Mouse (Mus musculus) midbrain, embryonic 16.5 days (tissue): Measurements from ENCODE around the gene Cacng3. TPM values are rescaled to one million over a fixed set of nuclear protein-coding genes. Genes with fewer than 3 reads are reported as not detected.

Experiments used
- ATAC-seq: fragments of 200-750 bp; cut with Nextera tagmentation; 2 replicates; pipeline ENCODE4 v1.8.0; 2017; ENCODE audit warnings: moderate TSS enrichment
- H3K27ac ChIP-seq: fragments of 300-500 bp; sonication (generic); 2 replicates; pipeline ENCODE4 v1.5.1; 2014; ENCODE audit warnings: mild to moderate bottlenecking, low read length, mixed read lengths
- H3K27me3 ChIP-seq: fragments of 300-500 bp; sonication (generic); 2 replicates; pipeline ENCODE4 v1.6.1; 2014; ENCODE audit warnings: low read depth, low read length, mixed read lengths; ENCODE audit not compliant: control insufficient read depth, insufficient read depth
- H3K36me3 ChIP-seq: fragments of 300-500 bp; sonication (generic); 2 replicates; pipeline ENCODE4 v1.6.1; 2014; ENCODE audit warnings: mild to moderate bottlenecking, low read length, moderate library complexity, mixed read lengths; ENCODE audit not compliant: control insufficient read depth, insufficient read depth
- H3K4me1 ChIP-seq: fragments of 300-500 bp; sonication (generic); 2 replicates; pipeline ENCODE4 v1.6.1; 2014; ENCODE audit warnings: mild to moderate bottlenecking, low read length, mixed read lengths; ENCODE audit not compliant: control insufficient read depth, insufficient read depth
- H3K4me2 ChIP-seq: fragments of 300-500 bp; sonication (generic); 2 replicates; pipeline ENCODE4 v1.6.1; 2014; ENCODE audit warnings: mild to moderate bottlenecking, low read length, mixed read lengths
- H3K4me3 ChIP-seq: fragments of 300-500 bp; sonication (generic); 2 replicates; pipeline ENCODE4 v1.5.1; 2014; ENCODE audit warnings: low read depth, mild to moderate bottlenecking, low read length, moderate library complexity, mixed read lengths
- H3K9ac ChIP-seq: fragments of 300-500 bp; sonication (generic); 2 replicates; pipeline ENCODE4 v1.6.1; 2014; ENCODE audit warnings: low read depth, low read length, mixed read lengths
- H3K9me3 ChIP-seq: fragments of 300-500 bp; sonication (generic); replicated peaks from 2 replicates; pipeline ENCODE4 v1.6.1; 2014; ENCODE audit warnings: mild to moderate bottlenecking, low read length, mixed read lengths; ENCODE audit not compliant: control insufficient read depth, poor library complexity, severe bottlenecking
- WGBS: fragments of 180-500 bp; shearing (Covaris S2); extraction: QIAGEN DNeasy Blood & Tissue Kit; methylation state at CpG from one replicate; pipeline ENCODE4 v1.1.7; 2014; 5-methylcytosine and 5-hydroxymethylcytosine counted together
- polyA plus RNA-seq: library from polyadenylated mRNA; unstranded; fragments of >200 nt; fragmentation: Nextera tagmentation; extraction: Ambion mirVana; gene quantifications from 2 replicates; pipeline ENCODE4 v1.2.1, GENCODE M21; 2015

The Cacng3 gene
- polyA plus RNA-seq, 1 experiment from 2014 or later, result 30.7 TPM

DNA sequence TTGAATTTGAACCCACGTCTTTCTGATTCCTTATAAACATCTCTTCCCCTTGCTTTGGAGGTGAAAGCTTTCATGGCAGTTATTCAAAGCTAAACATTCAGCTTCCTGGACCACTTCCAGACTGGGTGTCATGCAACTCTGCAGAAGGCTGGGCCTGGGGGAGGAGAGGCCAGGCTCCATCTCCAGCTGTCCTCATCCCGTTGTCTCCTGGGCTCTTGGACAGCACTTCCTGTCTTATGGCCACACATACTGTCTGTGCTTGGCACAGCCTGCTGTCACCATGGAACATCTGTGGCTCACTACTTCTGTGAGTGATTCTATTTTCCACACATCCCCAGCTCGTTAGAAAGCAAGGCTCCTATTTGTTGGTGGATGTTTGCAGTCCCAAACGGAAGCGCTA, 31.5 kb downstream of the Cacng3 start:
- Histone ChIP-seq H3K9me3 (no peaks in the 10 kb centered on the region), H3K36me3 (no peaks in the 10 kb centered on the region)
- WGBS, result 82% methylated on average over 5 of the region's 5 CpGs

GRCm38 (mm10) chr7:122702443-122702842, 32.2 kb downstream of the Cacng3 start:
- Histone ChIP-seq H3K9ac (no peak overlapping the region), H3K9me3 (no peaks in the 10 kb centered on the region), H3K4me2 (no peak overlapping the region), H3K27me3 (no peaks in the 10 kb centered on the region), H3K4me3 (no peak overlapping the region), H3K4me1 (peaks cover 2% of the 10 kb centered on the region; the same call in 1 of the 2 replicates), H3K36me3 (no peaks in the 10 kb centered on the region), H3K27ac (no peak overlapping the region)
- 86% methylated on average over 4 of the region's 4 CpGs for WGBS
- no peak for ATAC-seq

More for the DNA sequence above, 31.5 kb downstream of the Cacng3 start:
- no peak overlapping the region for H3K4me3 ChIP-seq
- ATAC-seq, result no peak
- no peak overlapping the region for H3K27ac ChIP-seq
- peaks cover 2% of the 10 kb centered on the region; the same call in 1 of the 2 replicates for H3K4me1 ChIP-seq
- no peak overlapping the region for H3K4me2 ChIP-seq
- no peak overlapping the region for H3K9ac ChIP-seq
- H3K27me3 ChIP-seq, result no peaks in the 10 kb centered on the region

- Histone ChIP-seq H3K4me1 (peaks cover 2% of the 10 kb centered on the region; the same call in 1 of the 2 replicates), H3K9me3 (no peaks in the 10 kb centered on the region), H3K4me3 (no peak overlapping the region), H3K27ac (no peak overlapping the region), H3K36me3 (no peaks in the 10 kb centered on the region), H3K4me2 (no peak overlapping the region), H3K9ac (no peak overlapping the region), H3K27me3 (no peaks in the 10 kb centered on the region)
- ATAC-seq, result no peak
- 52% methylated on average over 5 of the region's 5 CpGs for WGBS
Measured at GRCm38 (mm10) chr7:122706736-122707135, 36.4 kb downstream of the Cacng3 start.

DNA sequence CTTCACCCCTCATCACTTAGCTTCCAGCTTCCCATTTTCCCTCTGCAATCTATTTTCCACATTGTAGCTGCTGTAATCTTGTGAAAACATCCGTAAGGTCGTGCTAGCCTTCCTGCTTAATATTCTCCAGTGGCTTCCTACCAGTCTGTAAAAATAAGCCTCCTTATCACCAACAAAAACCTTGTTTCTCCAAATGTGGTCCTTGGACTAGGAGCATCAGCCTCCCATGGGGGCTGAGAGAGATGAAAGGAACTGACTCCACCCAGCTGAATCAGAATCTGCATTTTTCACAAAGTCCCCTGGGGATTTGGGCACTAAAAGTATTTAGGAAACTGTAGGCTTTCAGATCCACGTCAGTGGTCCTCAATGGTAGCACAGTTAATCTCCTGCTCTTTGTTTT, 46.0 kb downstream of the Cacng3 start:
- Histone ChIP-seq H3K4me2 (no peak overlapping the region), H3K27me3 (no peaks in the 10 kb centered on the region), H3K9me3 (no peaks in the 10 kb centered on the region), H3K4me3 (no peak overlapping the region), H3K9ac (no peak overlapping the region), H3K36me3 (no peaks in the 10 kb centered on the region), H3K27ac (no peak overlapping the region), H3K4me1 (no peaks in the 10 kb centered on the region; the same call in 1 of the 2 replicates)
- WGBS, result 29% methylated on average over 3 of the region's 3 CpGs
- no peak for ATAC-seq

DNA sequence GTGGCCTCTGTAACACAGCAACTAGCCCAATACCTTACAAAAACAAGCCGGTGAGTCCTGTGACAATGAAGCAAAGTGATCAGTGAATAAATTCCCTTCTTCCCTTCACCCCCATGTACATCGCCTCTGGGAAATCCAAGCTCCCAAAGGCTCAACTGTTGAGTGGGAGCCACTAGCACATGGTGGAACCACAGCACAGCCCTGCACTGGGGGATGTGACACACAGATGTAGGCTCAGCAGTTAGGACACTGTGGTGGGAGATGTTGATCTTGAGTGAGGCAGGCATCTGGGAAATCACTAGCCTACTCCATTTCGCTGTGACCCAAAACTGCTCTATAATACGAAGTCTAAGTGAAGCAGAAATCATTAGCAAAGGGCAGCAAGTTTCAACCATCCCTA, 48.2 kb downstream of the Cacng3 start:
- Histone ChIP-seq H3K4me2 (no peak overlapping the region), H3K27ac (no peak overlapping the region)
- no peak for ATAC-seq

DNA sequence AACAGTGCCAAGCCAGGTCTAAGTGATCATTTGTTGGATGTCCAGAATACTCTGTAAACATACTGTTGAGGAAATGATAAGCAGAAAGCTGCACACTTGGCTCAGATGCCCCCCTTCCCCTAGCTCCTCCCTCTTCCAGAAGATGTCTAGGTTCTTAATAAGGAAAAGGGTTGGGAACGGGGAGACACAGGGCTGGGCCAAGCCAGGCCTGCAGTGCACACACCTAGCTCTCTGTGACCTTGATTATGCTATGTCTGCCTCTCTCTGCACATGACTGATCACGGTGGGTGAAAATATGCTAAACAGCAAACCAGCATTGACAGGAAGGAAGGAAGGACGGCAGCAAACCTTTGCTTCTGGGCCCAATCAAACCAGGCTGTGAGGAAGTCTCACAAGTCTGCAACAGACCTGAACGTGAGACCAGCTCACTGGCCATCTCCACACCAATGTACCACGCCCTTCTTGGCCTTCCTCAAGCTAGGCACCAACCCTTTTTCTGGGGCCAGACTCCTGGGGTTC, 53.1 kb downstream of the Cacng3 start:
- 45% methylated on average over 5 of the region's 5 CpGs for WGBS

More for the DNA sequence above, 48.2 kb downstream of the Cacng3 start:
- no peak overlapping the region for H3K4me3 ChIP-seq
- no peaks in the 10 kb centered on the region for H3K9me3 ChIP-seq
- WGBS, result 92% methylated on average over 4 of the region's 4 CpGs
- no peaks in the 10 kb centered on the region; the same call in 1 of the 2 replicates for H3K4me1 ChIP-seq
- H3K9ac ChIP-seq, result no peak overlapping the region
- H3K36me3 ChIP-seq, result no peaks in the 10 kb centered on the region
- H3K27me3 ChIP-seq, result no peaks in the 10 kb centered on the region

DNA sequence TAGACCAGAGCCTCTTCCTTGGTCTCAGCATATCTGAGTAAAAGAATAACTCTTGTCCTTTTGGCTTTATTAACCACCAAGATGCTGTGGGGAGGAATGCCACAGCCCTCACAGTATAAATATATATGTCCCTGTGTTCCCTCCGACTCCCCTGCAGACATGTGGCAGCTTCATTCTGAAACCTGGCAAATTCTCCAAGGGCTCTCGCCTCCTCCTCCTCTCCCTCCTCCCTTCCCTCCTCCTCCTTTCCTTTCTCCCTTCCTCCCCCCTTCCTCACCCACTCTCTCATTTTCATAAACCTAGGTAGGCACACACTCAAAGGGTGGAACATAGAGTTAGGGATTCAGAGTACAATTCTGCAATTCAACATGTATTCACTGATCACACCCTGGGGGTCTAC, 56.1 kb downstream of the Cacng3 start:
- Histone ChIP-seq H3K9ac (no peak overlapping the region), H3K4me2 (no peak overlapping the region)
- WGBS, result 93% methylated on average over 2 of the region's 2 CpGs

More for the DNA sequence above, 53.1 kb downstream of the Cacng3 start:
- H3K4me1 ChIP-seq, result no peaks in the 10 kb centered on the region
- no peaks in the 10 kb centered on the region for H3K36me3 ChIP-seq
- H3K9ac ChIP-seq, result no peak overlapping the region
- ATAC-seq, result no peak
- H3K9me3 ChIP-seq, result no peaks in the 10 kb centered on the region
- H3K27me3 ChIP-seq, result no peaks in the 10 kb centered on the region
- no peak overlapping the region for H3K27ac ChIP-seq
- H3K4me2 ChIP-seq, result no peak overlapping the region
- H3K4me3 ChIP-seq, result no peak overlapping the region

DNA sequence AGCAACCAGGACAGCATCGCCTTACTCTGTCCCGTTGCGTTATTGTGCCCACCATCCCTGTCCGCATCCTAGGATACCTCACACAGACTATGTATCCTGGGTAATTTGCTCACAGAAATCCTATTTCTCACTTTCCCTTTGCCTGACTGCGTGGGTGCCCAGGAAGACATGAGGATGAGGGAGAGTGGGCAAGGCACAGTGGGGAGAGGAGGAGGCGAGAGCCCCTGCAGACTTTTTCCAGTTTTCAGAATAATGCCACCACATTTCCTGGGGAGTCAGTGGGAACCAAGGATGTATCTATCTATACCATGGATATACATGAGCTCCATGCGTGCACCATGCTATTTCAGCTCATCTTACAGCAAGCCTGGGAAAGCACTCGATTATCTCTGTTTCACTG, 57.9 kb downstream of the Cacng3 start:
- 94% methylated on average over 8 of the region's 8 CpGs for WGBS
- H3K4me1 ChIP-seq, result no peaks in the 10 kb centered on the region
- no peak for ATAC-seq
- no peak overlapping the region for H3K9ac ChIP-seq
- no peak overlapping the region for H3K4me3 ChIP-seq
- no peaks in the 10 kb centered on the region for H3K36me3 ChIP-seq
- no peaks in the 10 kb centered on the region for H3K9me3 ChIP-seq
- H3K27ac ChIP-seq, result no peak overlapping the region
- no peaks in the 10 kb centered on the region for H3K27me3 ChIP-seq
- H3K4me2 ChIP-seq, result no peak overlapping the region

More for the DNA sequence above, 56.1 kb downstream of the Cacng3 start:
- Histone ChIP-seq H3K4me1 (no peaks in the 10 kb centered on the region), H3K27ac (no peak overlapping the region), H3K4me3 (no peak overlapping the region), H3K27me3 (no peaks in the 10 kb centered on the region), H3K9me3 (no peaks in the 10 kb centered on the region), H3K36me3 (no peaks in the 10 kb centered on the region)
- ATAC-seq, result no peak

DNA sequence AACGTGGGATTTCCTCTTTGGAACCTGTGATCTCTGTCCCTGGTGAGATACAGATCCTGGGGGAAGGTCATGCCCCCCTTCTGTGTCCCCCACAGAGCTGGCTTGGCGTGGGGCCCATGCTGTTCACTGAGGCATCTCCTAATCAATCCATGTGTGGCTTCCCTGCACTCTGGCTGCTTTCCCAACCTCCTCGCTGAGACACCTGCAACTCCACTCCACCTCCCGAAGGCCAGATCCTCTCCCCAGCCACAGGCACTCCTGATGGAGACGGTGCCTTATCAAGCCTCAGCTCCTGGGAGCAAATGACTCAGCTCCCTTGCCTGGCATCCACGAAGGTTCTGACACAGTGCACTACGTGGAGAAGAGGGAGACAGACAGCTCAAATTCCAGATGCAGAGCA, 58.6 kb downstream of the Cacng3 start:
- H3K4me2 ChIP-seq, result no peak overlapping the region
- H3K9ac ChIP-seq, result no peak overlapping the region
- no peak for ATAC-seq
- WGBS, result 46% methylated on average over 7 of the region's 7 CpGs
- no peaks in the 10 kb centered on the region for H3K4me1 ChIP-seq
- no peaks in the 10 kb centered on the region for H3K36me3 ChIP-seq
- no peaks in the 10 kb centered on the region for H3K27me3 ChIP-seq
- H3K4me3 ChIP-seq, result no peak overlapping the region
- no peak overlapping the region for H3K27ac ChIP-seq
- no peaks in the 10 kb centered on the region for H3K9me3 ChIP-seq
